Mouse (Mus musculus) stomach, postnatal 0 days (tissue): Measurements from ENCODE around the gene Zscan4-ps1. TPM values are rescaled to one million over a fixed set of nuclear protein-coding genes. Genes with fewer than 3 reads are reported as not detected.
"Not testable (repeated sequence)": the region's sequence is repeated elsewhere in the genome, so short reads cannot be mapped to it uniquely, and the experiment has no call there.

Experiments
- ATAC-seq: fragments of 200-750 bp; cut with Nextera tagmentation; 2 replicates; pipeline ENCODE4 v1.8.0; 2017; ENCODE audit not compliant: low FRiP score, low TSS enrichment
- DNase-seq: peaks from one replicate; pipeline ENCODE4 v3.0.0-alpha.2; 2016; ENCODE audit warnings: low spot score
- H3K27ac ChIP-seq: fragments of 300-500 bp; sonication (generic); replicated peaks from 2 replicates; pipeline ENCODE4 v1.5.1; 2014; ENCODE audit warnings: mild to moderate bottlenecking, control low read depth
- H3K27me3 ChIP-seq: fragments of 300-500 bp; sonication (generic); 2 replicates; pipeline ENCODE4 v1.6.1; 2014; ENCODE audit warnings: low read length; ENCODE audit not compliant: control insufficient read depth, insufficient read depth
- H3K36me3 ChIP-seq: fragments of 300-500 bp; sonication (generic); 2 replicates; pipeline ENCODE4 v1.6.1; 2014; ENCODE audit warnings: low read length, mixed read lengths; ENCODE audit not compliant: control insufficient read depth, insufficient read depth
- H3K4me1 ChIP-seq: fragments of 300-500 bp; sonication (generic); replicated peaks from 2 replicates; pipeline ENCODE4 v1.6.1; 2014; ENCODE audit warnings: antibody characterized with exemption; ENCODE audit not compliant: control insufficient read depth, insufficient read depth
- H3K4me2 ChIP-seq: fragments of 300-500 bp; sonication (generic); replicated peaks from 2 replicates; pipeline ENCODE4 v1.6.1; 2014; ENCODE audit warnings: low read depth, mild to moderate bottlenecking, control low read depth, moderate library complexity
- H3K4me3 ChIP-seq: fragments of 300-500 bp; sonication (generic); 2 replicates; pipeline ENCODE4 v1.5.1; 2014; ENCODE audit warnings: low read depth, low read length, control low read depth
- H3K9ac ChIP-seq: fragments of 300-500 bp; sonication (generic); 2 replicates; pipeline ENCODE4 v1.6.1; 2014; ENCODE audit warnings: mild to moderate bottlenecking, low read length, control low read depth, mixed read lengths
- H3K9me3 ChIP-seq: fragments of 300-500 bp; sonication (generic); 2 replicates; pipeline ENCODE4 v1.6.1; 2016; ENCODE audit warnings: low read length; ENCODE audit not compliant: control insufficient read depth
- WGBS: fragments of 180-500 bp; shearing (Covaris S2); extraction: QIAGEN DNeasy Blood & Tissue Kit; methylation state at CpG from one replicate; pipeline ENCODE4 v1.1.7; 2014; 5-methylcytosine and 5-hydroxymethylcytosine counted together
- polyA plus RNA-seq: library from polyadenylated mRNA; unstranded; fragments of >200 nt; fragmentation: Nextera tagmentation; extraction: Ambion mirVana; gene quantifications from 2 replicates; pipeline ENCODE4 v1.2.1, GENCODE M21; 2015

Zscan4-ps1 gene
- polyA plus RNA-seq: not detected in 2 replicates

DNA sequence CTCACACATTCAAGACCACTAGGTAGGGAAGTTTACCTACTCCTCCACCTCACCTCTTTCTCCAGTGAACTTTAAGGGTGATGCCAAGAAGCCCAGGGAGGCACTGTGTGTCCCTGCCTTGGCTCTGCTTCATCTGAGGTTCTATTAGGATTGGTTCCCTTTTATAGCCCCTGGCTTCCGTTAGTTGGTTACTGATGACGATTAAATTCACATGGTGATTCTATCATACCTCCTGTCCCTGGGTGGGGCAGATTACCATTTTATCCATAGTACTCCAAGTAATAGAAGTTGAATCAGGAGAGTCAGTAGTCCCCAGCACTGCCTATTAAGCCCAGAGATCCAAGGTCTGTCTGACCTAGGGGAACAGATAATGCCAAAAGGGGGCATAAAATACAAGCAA is at the start of gene Zscan4-ps1:
TSS of gene Zscan4-ps1 (minus strand) at position 101 of the 400 bp plus-strand sequence.
- H3K4me2 ChIP-seq, H3K4me3 ChIP-seq, H3K9me3 ChIP-seq, H3K4me1 ChIP-seq, H3K36me3 ChIP-seq, ATAC-seq, H3K27ac ChIP-seq, H3K9ac ChIP-seq, DNase-seq, H3K27me3 ChIP-seq: not testable (repeated sequence)
- WGBS: 95% methylated on average over 2 of the region's 2 CpGs

Other genes with a start within 250 kb of the Zscan4-ps1 start
- not detected in 2 replicates for gene Zscan4b, start 164.6 kb downstream of the Zscan4-ps1 start, polyA plus RNA-seq
- gene Zscan4c, start 63.9 kb downstream of the Zscan4-ps1 start, polyA plus RNA-seq: not detected in 2 replicates
- not detected in 2 replicates for gene Zscan4d, start 96.5 kb upstream of the Zscan4-ps1 start, polyA plus RNA-seq
- gene Zscan4e, start 241.0 kb upstream of the Zscan4-ps1 start, polyA plus RNA-seq: not detected in 2 replicates